Mouse (Mus musculus) hematopoietic stem cell, adult 5-6 weeks (primary cell): ENCODE data around the gene Gm47985. TPM values are rescaled to one million over a fixed set of nuclear protein-coding genes. Genes with fewer than 3 reads are reported as not detected.

Source experiments
- total RNA-seq: library from RNA; stranded (forward); fragments of 172-1452, 232-1000 nt; gene quantifications from 2 replicates; pipeline ENCODE4 v1.2.3, GENCODE M21; 2017

The Gm47985 gene
- total RNA-seq, 1 experiment from 2014 or later = not detected

Other genes starting within 250 kb of the Gm47985 start
- gene Hmcn1, start 189.1 kb upstream of the Gm47985 start, total RNA-seq = 0.05 and 2.3 TPM in 2 replicates
- gene Gm8947, start 9.8 kb downstream of the Gm47985 start, total RNA-seq = not detected in 2 replicates
- not detected in 2 replicates for gene Gm47995, start 15.9 kb downstream of the Gm47985 start, total RNA-seq
- gene 3110040M04Rik, start 21.6 kb downstream of the Gm47985 start, total RNA-seq = not detected in 2 replicates
- 0.25 TPM in 1 of 2 replicates, not detected in the other for gene Gm47996, start 27.6 kb downstream of the Gm47985 start, total RNA-seq
- 556 and 557 TPM in 2 replicates for gene Ivns1abp, start 161.9 kb downstream of the Gm47985 start, total RNA-seq
- gene Swt1, start 245.9 kb downstream of the Gm47985 start, total RNA-seq = 32.6 and 34.1 TPM in 2 replicates
- gene Trmt1l, start 246.0 kb downstream of the Gm47985 start, total RNA-seq = 28.9 and 32.6 TPM in 2 replicates